Mouse (Mus musculus) limb, embryonic 12.5 days (tissue): Measurements from ENCODE around the gene Esrp2. TPM values are rescaled to one million over a fixed set of nuclear protein-coding genes. Genes with fewer than 3 reads are reported as not detected.

ENCODE experiments used
- ATAC-seq: fragments of 200-750 bp; cut with Nextera tagmentation; 2 replicates; pipeline ENCODE4 v1.8.0; 2017; ENCODE audit warnings: low read depth, moderate TSS enrichment; ENCODE audit not compliant: insufficient number of reproducible peaks, insufficient read depth, low FRiP score, low TSS enrichment
- H3K27ac ChIP-seq: fragments of 300-500 bp; sonication (generic); 2 replicates; pipeline ENCODE4 v1.5.1; 2016; ENCODE audit warnings: mild to moderate bottlenecking, moderate library complexity
- H3K27me3 ChIP-seq: fragments of 300-500 bp; sonication (generic); 2 replicates; pipeline ENCODE4 v1.6.1; 2016; ENCODE audit warnings: mild to moderate bottlenecking, moderate library complexity
- H3K36me3 ChIP-seq: fragments of 300-500 bp; sonication (generic); 2 replicates; pipeline ENCODE4 v1.6.1; 2016; ENCODE audit warnings: mild to moderate bottlenecking, moderate library complexity
- H3K4me1 ChIP-seq: fragments of 300-500 bp; sonication (generic); replicated peaks from 2 replicates; pipeline ENCODE4 v1.6.1; 2016
- H3K4me2 ChIP-seq: fragments of 300-500 bp; sonication (generic); 2 replicates; pipeline ENCODE4 v1.6.1; 2016; ENCODE audit warnings: mild to moderate bottlenecking, moderate library complexity
- H3K4me3 ChIP-seq: fragments of 300-500 bp; sonication (generic); replicated peaks from 2 replicates; pipeline ENCODE4 v1.5.1; 2016; ENCODE audit warnings: mild to moderate bottlenecking
- H3K9ac ChIP-seq: fragments of 300-500 bp; sonication (generic); replicated peaks from 2 replicates; pipeline ENCODE4 v1.6.1; 2016; ENCODE audit warnings: mild to moderate bottlenecking, moderate library complexity
- H3K9me3 ChIP-seq: fragments of 300-500 bp; sonication (generic); 2 replicates; pipeline ENCODE4 v1.6.1; 2016; ENCODE audit warnings: mild to moderate bottlenecking, moderate library complexity
- WGBS: fragments of 180-500 bp; shearing (Covaris S2); methylation state at CpG from one replicate; pipeline ENCODE4 v1.1.7; 2016; 5-methylcytosine and 5-hydroxymethylcytosine counted together
- polyA plus RNA-seq: library from polyadenylated mRNA; unstranded; fragments of >200 nt; fragmentation: Nextera tagmentation; extraction: Ambion mirVana; gene quantifications from 2 replicates; pipeline ENCODE4 v1.2.1, GENCODE M21; 2016

Esrp2 gene
- polyA plus RNA-seq, 1 experiment from 2014 or later = 7.4 TPM

DNA sequence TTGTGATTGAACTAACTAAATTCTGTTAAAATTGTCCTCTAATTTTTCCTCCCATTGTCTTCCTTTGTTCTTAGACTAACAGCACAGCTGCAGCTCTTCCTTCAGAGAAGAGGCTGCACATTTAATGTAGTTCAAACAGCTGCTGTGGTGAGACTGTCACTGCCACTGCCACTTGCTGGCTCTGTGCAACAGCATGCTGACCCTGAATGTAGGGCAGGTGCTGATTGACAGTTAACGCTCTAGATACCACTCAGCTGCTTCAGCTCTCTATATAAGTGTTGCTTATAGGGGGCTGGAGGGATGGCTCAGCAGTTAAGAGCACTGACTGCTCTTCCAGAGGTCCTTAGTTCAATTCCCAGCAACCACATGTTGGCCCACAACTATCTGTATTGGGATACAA is 24.3 kb downstream of the Esrp2 start:
- no peak overlapping the region for H3K27ac ChIP-seq
- H3K9me3 ChIP-seq = no peaks in the 10 kb centered on the region
- peaks cover 68% of the 10 kb centered on the region for H3K36me3 ChIP-seq
- no peak overlapping the region for H3K4me2 ChIP-seq
- ATAC-seq = no peak; the same call in 1 of the 2 replicates
- no peaks in the 10 kb centered on the region for H3K27me3 ChIP-seq
- H3K9ac ChIP-seq = no peak overlapping the region
- no peaks in the 10 kb centered on the region for H3K4me1 ChIP-seq
- no peak overlapping the region for H3K4me3 ChIP-seq
- WGBS = 100% methylated on average over 1 of the region's 1 CpGs

DNA sequence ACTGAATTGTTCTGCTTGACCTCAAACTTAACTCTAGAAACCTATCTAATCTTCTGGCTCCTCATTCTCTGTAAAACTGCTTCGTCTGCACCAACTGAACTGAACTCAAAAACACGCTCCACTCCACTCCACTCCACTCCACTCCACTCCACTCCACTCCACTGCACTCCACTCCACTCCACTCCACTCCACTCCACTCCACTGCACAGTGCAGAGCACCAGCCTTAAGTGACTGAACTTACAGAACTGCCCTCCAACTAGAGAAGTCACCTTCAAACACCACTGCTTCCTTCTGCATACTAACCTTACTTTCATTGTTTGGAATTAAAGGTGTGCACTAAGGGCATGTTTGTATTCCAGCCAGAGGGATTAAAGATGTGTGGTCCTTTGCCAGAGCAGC is 24.7 kb downstream of the Esrp2 start:
- Histone ChIP-seq H3K4me2 (no peak overlapping the region), H3K27me3 (no peaks in the 10 kb centered on the region), H3K4me3 (no peak overlapping the region), H3K9ac (no peak overlapping the region), H3K4me1 (no peaks in the 10 kb centered on the region), H3K36me3 (peaks cover 66% of the 10 kb centered on the region), H3K27ac (no peak overlapping the region), H3K9me3 (no peaks in the 10 kb centered on the region)
- 87% methylated on average over 2 of the region's 2 CpGs for WGBS
- ATAC-seq = no peak

DNA sequence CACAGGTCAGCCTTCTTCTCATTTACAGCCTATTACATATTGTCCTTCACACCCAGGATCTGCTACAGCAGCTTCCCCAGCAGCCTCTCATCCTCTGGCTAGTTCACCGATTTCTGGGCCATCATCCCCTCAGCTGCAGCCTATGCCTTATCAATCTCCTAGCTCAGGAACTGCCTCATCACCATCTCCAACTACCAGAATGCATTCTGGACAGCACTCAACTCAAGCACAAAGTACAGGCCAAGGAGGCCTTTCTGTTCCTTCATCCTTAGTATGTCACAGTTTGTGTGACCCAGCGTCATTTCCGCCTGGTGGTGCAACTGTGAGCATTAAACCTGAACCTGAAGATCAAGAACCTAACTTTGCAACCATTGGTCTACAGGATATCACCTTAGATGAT is 28.0 kb downstream of the Esrp2 start:
- H3K36me3 ChIP-seq = peaks cover 72% of the 10 kb centered on the region
- no peak for ATAC-seq
- 92% methylated on average over 3 of the region's 3 CpGs for WGBS

DNA sequence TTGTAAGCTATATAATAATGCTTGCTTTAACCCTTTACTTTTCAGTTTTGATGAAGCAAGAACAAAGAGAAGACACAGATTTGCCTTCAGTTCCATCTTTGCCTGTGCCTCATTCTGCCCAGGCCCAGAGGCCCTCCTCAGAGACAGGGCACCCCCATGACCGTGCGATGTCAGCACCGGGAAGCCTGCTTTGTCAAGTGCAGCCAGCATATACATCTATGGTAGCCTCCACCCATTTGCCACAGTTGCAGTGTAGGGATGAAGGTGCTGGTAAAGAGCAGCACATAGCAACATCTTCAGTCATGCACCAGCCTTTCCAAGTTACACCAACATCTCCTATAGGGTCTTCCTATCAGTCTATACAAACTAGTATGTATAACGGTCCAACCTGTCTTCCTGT is 28.7 kb downstream of the Esrp2 start:
- Histone ChIP-seq H3K9me3 (no peaks in the 10 kb centered on the region), H3K4me3 (no peak overlapping the region), H3K36me3 (peaks cover 78% of the 10 kb centered on the region), H3K9ac (no peak overlapping the region), H3K4me2 (no peak overlapping the region), H3K27me3 (no peaks in the 10 kb centered on the region), H3K27ac (no peak overlapping the region), H3K4me1 (no peaks in the 10 kb centered on the region)
- WGBS = 98% methylated on average over 4 of the region's 4 CpGs
- no peak for ATAC-seq

More for the DNA sequence above, 28.0 kb downstream of the Esrp2 start:
- Histone ChIP-seq H3K4me1 (no peaks in the 10 kb centered on the region), H3K9me3 (no peaks in the 10 kb centered on the region), H3K9ac (no peak overlapping the region), H3K4me3 (no peak overlapping the region), H3K27ac (no peak overlapping the region), H3K27me3 (no peaks in the 10 kb centered on the region), H3K4me2 (no peak overlapping the region)

DNA sequence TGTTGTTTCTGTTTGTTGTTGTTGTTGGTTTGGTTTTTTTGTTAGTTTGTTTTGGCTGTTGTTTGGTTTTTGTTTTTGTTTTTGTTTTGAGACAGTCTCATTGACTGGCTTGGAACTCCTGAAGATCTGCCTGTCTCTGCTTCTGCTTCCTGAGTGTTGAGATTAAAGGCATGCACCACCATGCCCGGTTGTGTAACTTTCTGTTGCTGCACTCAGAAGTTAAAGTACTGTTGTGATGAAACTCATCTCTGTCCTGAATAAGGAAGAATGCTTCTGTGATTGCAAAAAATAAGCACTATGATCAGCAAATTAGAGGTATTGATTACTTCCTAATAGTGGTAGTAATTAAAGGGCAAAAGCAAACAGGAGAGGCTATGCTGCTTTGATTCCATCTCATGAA is 30.6 kb downstream of the Esrp2 start:
- no peaks in the 10 kb centered on the region for H3K27me3 ChIP-seq
- H3K27ac ChIP-seq = no peak overlapping the region
- no peaks in the 10 kb centered on the region for H3K9me3 ChIP-seq
- H3K4me3 ChIP-seq = no peak overlapping the region
- no peak for ATAC-seq
- H3K36me3 ChIP-seq = peaks cover 84% of the 10 kb centered on the region
- H3K4me2 ChIP-seq = no peak overlapping the region
- WGBS = 92% methylated on average over 1 of the region's 1 CpGs
- no peak overlapping the region for H3K9ac ChIP-seq
- no peaks in the 10 kb centered on the region for H3K4me1 ChIP-seq

DNA sequence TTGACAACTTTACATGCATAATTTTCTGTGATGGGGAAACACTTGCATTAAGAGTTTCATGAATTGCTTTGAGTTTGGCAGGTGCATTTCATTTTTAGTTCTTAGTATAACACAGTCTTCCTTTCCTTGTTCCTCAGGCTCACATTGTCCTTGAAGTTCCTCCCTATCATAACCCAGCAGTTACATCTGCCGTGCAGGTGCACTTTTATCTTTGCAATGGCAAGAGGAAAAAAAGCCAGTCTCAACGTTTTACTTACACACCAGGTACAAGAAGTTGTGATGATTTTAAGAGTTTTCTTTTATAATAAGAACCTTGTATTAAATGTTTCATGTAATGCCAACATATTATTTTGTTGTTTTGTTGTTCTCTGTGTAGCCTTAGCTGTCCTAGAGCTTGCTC is 32.9 kb downstream of the Esrp2 start:
- Histone ChIP-seq H3K27ac (no peak overlapping the region), H3K4me1 (no peaks in the 10 kb centered on the region), H3K4me2 (no peak overlapping the region), H3K36me3 (peaks cover 74% of the 10 kb centered on the region), H3K9me3 (no peaks in the 10 kb centered on the region), H3K27me3 (no peaks in the 10 kb centered on the region), H3K9ac (no peak overlapping the region), H3K4me3 (no peak overlapping the region)
- no peak for ATAC-seq
- 90% methylated on average over 2 of the region's 2 CpGs for WGBS

DNA sequence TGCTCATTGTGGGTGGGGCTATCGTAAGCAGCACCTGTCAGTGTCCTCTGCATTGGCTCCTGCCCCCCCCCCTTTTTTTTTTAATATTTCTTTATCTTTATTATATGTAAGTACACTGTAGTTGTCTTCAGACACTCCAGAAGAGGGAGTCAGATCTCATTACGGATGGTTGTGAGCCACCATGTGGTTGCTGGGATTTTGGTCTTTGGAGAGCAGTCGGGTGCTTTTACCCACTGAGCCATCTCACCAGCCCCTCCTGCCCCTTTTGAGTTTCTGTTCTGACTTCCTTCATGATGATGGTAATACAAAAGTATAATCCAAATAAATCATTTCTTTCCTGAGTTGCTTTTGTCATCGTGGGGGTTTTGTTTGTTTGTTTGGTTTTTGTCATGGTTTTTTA is 34.5 kb downstream of the Esrp2 start:
- Histone ChIP-seq H3K4me2 (no peak overlapping the region), H3K36me3 (peaks cover 68% of the 10 kb centered on the region), H3K27ac (no peak overlapping the region), H3K27me3 (no peaks in the 10 kb centered on the region), H3K9me3 (no peaks in the 10 kb centered on the region), H3K9ac (no peak overlapping the region), H3K4me1 (no peaks in the 10 kb centered on the region), H3K4me3 (no peak overlapping the region)
- no peak for ATAC-seq
- 86% methylated on average over 4 of the region's 4 CpGs for WGBS

Other genes starting within 250 kb of the Esrp2 start
- gene Nrn1l, start 243.4 kb downstream of the Esrp2 start, polyA plus RNA-seq = 0.38 and 0.77 TPM in 2 replicates
- 43.0 and 48.2 TPM in 2 replicates for gene Pskh1, start 236.5 kb downstream of the Esrp2 start, polyA plus RNA-seq
- gene Ctrl, start 203.1 kb downstream of the Esrp2 start, polyA plus RNA-seq = 1.3 and 1.6 TPM in 2 replicates
- gene Psmb10, start 198.5 kb downstream of the Esrp2 start, polyA plus RNA-seq = 24.1 and 26.9 TPM in 2 replicates
- gene Lcat, start 193.6 kb downstream of the Esrp2 start, polyA plus RNA-seq = 2.2 and 2.3 TPM in 2 replicates
- gene Slc12a4, start 170.9 kb downstream of the Esrp2 start, polyA plus RNA-seq = 35.5 and 42.8 TPM in 2 replicates
- gene Dpep3, start 157.5 kb downstream of the Esrp2 start, polyA plus RNA-seq = not detected in 2 replicates
- gene Dus2, start 145.6 kb downstream of the Esrp2 start, polyA plus RNA-seq = 23.8 and 24.4 TPM in 2 replicates
- 0.26 TPM in 1 of 2 replicates, not detected in the other for gene Dpep2nb, start 131.0 kb downstream of the Esrp2 start, polyA plus RNA-seq
- 21.0 and 22.9 TPM in 2 replicates for gene Ddx28, start 125.1 kb downstream of the Esrp2 start, polyA plus RNA-seq
- gene Nfatc3, start 78.1 kb downstream of the Esrp2 start, polyA plus RNA-seq = 9.1 and 9.2 TPM in 2 replicates
- gene Pla2g15, start 13.4 kb upstream of the Esrp2 start, polyA plus RNA-seq = 16.7 and 16.8 TPM in 2 replicates
- gene Slc7a6, start 31.9 kb upstream of the Esrp2 start, polyA plus RNA-seq = 64.5 and 70.8 TPM in 2 replicates
- 44.7 and 47.1 TPM in 2 replicates for gene Slc7a6os, start 74.0 kb upstream of the Esrp2 start, polyA plus RNA-seq
- 56.4 and 58.6 TPM in 2 replicates for gene Prmt7, start 74.0 kb upstream of the Esrp2 start, polyA plus RNA-seq
- 0.46 and 3.4 TPM in 2 replicates for gene Smpd3, start 201.0 kb upstream of the Esrp2 start, polyA plus RNA-seq